Mouse (Mus musculus): ENCODE results near the gene Mtch1. TPM values are rescaled to one million over a fixed set of nuclear protein-coding genes. Genes with fewer than 3 reads are reported as not detected.
A peak's percentile ranks its signal among the peaks of the same experiment; 100 is the strongest.
"Not testable (repeated sequence)": the region's sequence is repeated elsewhere in the genome, so short reads cannot be mapped to it uniquely, and the experiment has no call there.

Gene Mtch1
- total RNA-seq (2014; rRNA removed) (605 and 625 TPM in 2 replicates), polyA plus RNA-seq (2015; fragmentation: Nextera tagmentation; extraction: Ambion mirVana) (510 and 517 TPM in 2 replicates)

GRCm38 (mm10) chr17:29347645-29348256, at the start of gene Mtch1:
Mtch1 (minus strand) TSS chr17:29347934.
- WGBS = under 1% methylated on average over 52 of the region's 53 CpGs
- ATAC-seq (ENCODE audit: low FRiP score) (peak; percentile 89), DNase-seq (ENCODE audit: low spot score) (peak; percentile 97)
- no peaks in the 10 kb centered on the region for H3K27me3 ChIP-seq (ENCODE audit: insufficient read depth, low read length)
- H3K4me3 ChIP-seq (ENCODE audit: low read depth, low read length) = peak within 1 kb of the TSS; percentile 85
- H3K9ac ChIP-seq (replicated peaks; ENCODE audit: low read length, poor library complexity, severe bottlenecking) = peak within 1 kb of the TSS; percentile 94
- H3K4me1 ChIP-seq (ENCODE audit: insufficient read depth, low read length) = peaks cover 9% of the 10 kb centered on the region
- H3K9me3 ChIP-seq (ENCODE audit: low read length) = no peaks in the 10 kb centered on the region
- no peak for TF ChIP-seq CTCF (IDR thresholded peaks at IDR 0.05)
- no peaks in the 10 kb centered on the region for H3K36me3 ChIP-seq (ENCODE audit: insufficient read depth, low read length)
- H3K27ac ChIP-seq (ENCODE audit: low read depth, low read length) = peak within 1 kb of the TSS; percentile 91
- H3K4me2 ChIP-seq (ENCODE audit: low read depth, low read length, poor library complexity, severe bottlenecking) = peak within 1 kb of the TSS; percentile 61

DNA sequence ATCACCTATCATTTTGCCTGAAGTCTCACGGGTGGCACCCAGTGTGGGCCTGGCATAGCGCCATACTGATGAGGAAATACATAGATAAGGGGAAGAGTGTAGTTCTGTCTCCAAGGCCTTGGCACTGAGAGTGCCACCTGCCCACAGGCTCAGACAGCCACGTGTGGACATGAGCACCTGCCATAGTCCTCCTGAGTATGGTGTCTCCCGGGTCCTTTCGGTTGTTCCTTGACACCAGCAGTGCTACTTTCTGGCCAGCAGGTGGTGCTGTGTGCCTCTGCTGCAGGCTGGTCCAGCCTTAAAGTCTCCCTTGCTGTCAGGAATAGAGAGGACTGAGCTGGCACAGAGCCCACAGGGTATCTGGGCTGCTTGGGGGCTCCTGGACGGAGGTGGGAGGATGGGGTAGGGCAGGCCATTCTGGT, 49.1 kb upstream of the Mtch1 start:
- H3K4me1 ChIP-seq (ENCODE audit: insufficient read depth, low read length) = peaks cover 6% of the 10 kb centered on the region; the same call in 1 of the 2 replicates
- H3K27ac ChIP-seq (ENCODE audit: low read depth, low read length) = no peak overlapping the region
- no peak overlapping the region for H3K4me2 ChIP-seq (ENCODE audit: low read depth, low read length, poor library complexity, severe bottlenecking)
- H3K36me3 ChIP-seq (ENCODE audit: insufficient read depth, low read length) = no peaks in the 10 kb centered on the region
- ATAC-seq (ENCODE audit: low FRiP score) = peak; percentile 64
- peak; percentile 99 for TF ChIP-seq CTCF (IDR thresholded peaks at IDR 0.05)
- peak; percentile 89 for DNase-seq (ENCODE audit: low spot score)
- H3K9me3 ChIP-seq (ENCODE audit: low read length) = no peaks in the 10 kb centered on the region
- WGBS = 16% methylated on average over 6 of the region's 6 CpGs
- H3K27me3 ChIP-seq (ENCODE audit: insufficient read depth, low read length) = no peaks in the 10 kb centered on the region
- no peak overlapping the region for H3K9ac ChIP-seq (replicated peaks; ENCODE audit: low read length, poor library complexity, severe bottlenecking)
- no peak overlapping the region for H3K4me3 ChIP-seq (ENCODE audit: low read depth, low read length)

DNA sequence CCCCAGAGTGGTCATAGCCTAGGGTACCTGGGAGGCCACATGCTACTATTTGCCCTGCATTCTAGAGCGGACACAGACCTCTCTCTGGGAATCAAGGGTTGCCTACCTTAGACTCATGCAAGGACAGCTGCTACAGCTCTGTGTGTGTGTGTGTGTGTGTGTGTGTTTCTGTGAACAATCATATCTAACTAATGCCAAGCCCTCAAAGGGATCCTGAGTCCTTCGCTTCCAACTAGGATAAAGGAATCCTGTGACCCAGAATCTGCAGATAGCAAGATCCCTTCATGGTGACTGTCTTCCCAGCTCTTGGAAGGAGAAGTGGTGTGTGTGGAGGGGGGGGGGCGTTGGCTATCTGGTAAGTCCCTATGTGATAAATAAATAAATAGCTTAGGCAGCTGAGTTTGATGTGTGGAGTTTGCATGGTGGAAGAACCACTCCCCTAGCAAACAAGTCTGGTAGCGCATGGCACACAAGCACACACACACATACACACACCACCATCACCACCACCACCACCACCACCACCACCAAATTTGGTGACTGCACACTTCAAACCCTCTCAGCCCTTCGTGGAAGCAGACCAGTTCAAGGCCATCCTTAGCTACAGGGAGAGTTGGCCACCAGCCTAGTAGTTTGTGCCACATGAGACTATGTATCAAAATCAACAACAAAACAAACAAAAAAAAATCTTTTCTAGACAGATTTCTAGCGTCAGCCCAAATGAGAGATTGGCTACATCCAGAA, 48.5 kb upstream of the Mtch1 start:
- H3K4me3 ChIP-seq (ENCODE audit: low read depth, low read length) = no peak overlapping the region
- no peak overlapping the region for H3K4me2 ChIP-seq (ENCODE audit: low read depth, low read length, poor library complexity, severe bottlenecking)
- DNase-seq (ENCODE audit: low spot score) = no peak
- H3K4me1 ChIP-seq (ENCODE audit: insufficient read depth, low read length) = peaks cover 6% of the 10 kb centered on the region; the same call in 1 of the 2 replicates
- TF ChIP-seq CTCF (IDR thresholded peaks at IDR 0.05) = no peak
- H3K27ac ChIP-seq (ENCODE audit: low read depth, low read length) = no peak overlapping the region
- H3K9ac ChIP-seq (replicated peaks; ENCODE audit: low read length, poor library complexity, severe bottlenecking) = no peak overlapping the region
- no peaks in the 10 kb centered on the region for H3K27me3 ChIP-seq (ENCODE audit: insufficient read depth, low read length)
- H3K36me3 ChIP-seq (ENCODE audit: insufficient read depth, low read length) = no peaks in the 10 kb centered on the region
- ATAC-seq (ENCODE audit: low FRiP score) = no peak
- no peaks in the 10 kb centered on the region for H3K9me3 ChIP-seq (ENCODE audit: low read length)
- WGBS = 61% methylated on average over 6 of the region's 6 CpGs

GRCm38 (mm10) chr17:29395381-29395780, 47.6 kb upstream of the Mtch1 start:
- no peak for TF ChIP-seq CTCF (IDR thresholded peaks at IDR 0.05)
- WGBS = 73% methylated on average over 7 of the region's 7 CpGs
- no peak overlapping the region for H3K9ac ChIP-seq (replicated peaks; ENCODE audit: low read length, poor library complexity, severe bottlenecking)
- H3K27me3 ChIP-seq (ENCODE audit: insufficient read depth, low read length) = no peaks in the 10 kb centered on the region
- DNase-seq (ENCODE audit: low spot score) (no peak), ATAC-seq (ENCODE audit: low FRiP score) (no peak)
- H3K4me2 ChIP-seq (ENCODE audit: low read depth, low read length, poor library complexity, severe bottlenecking) = no peak overlapping the region
- no peaks in the 10 kb centered on the region for H3K36me3 ChIP-seq (ENCODE audit: insufficient read depth, low read length)
- H3K9me3 ChIP-seq (ENCODE audit: low read length) = no peaks in the 10 kb centered on the region
- H3K4me1 ChIP-seq (ENCODE audit: insufficient read depth, low read length) = peaks cover 6% of the 10 kb centered on the region; the same call in 1 of the 2 replicates
- H3K27ac ChIP-seq (ENCODE audit: low read depth, low read length) = no peak overlapping the region
- H3K4me3 ChIP-seq (ENCODE audit: low read depth, low read length) = no peak overlapping the region

GRCm38 (mm10) chr17:29394761-29395160, 47.0 kb upstream of the Mtch1 start:
- ATAC-seq (ENCODE audit: low FRiP score); H3K36me3 ChIP-seq (ENCODE audit: insufficient read depth, low read length); H3K4me1 ChIP-seq (ENCODE audit: insufficient read depth, low read length); H3K4me2 ChIP-seq (ENCODE audit: low read depth, low read length, poor library complexity, severe bottlenecking); H3K9me3 ChIP-seq (ENCODE audit: low read length); DNase-seq (ENCODE audit: low spot score); H3K27me3 ChIP-seq (ENCODE audit: insufficient read depth, low read length); H3K4me3 ChIP-seq (ENCODE audit: low read depth, low read length); H3K27ac ChIP-seq (ENCODE audit: low read depth, low read length); H3K9ac ChIP-seq (replicated peaks; ENCODE audit: low read length, poor library complexity, severe bottlenecking): not testable (repeated sequence)
- 66% methylated on average over 2 of the region's 2 CpGs for WGBS

All from midbrain, postnatal 0 days (tissue).